Mouse (Mus musculus) hematopoietic stem cell, adult 5-6 weeks (primary cell): Measurements from ENCODE around the gene Tbc1d9b. TPM values are rescaled to one million over a fixed set of nuclear protein-coding genes. Genes with fewer than 3 reads are reported as not detected.
A peak's percentile ranks its signal among the peaks of the same experiment; 100 is the strongest.

Experiments
- ATAC-seq, 2 experiments: fragments of 125-278 bp in 1 of 2; replicated peaks in 1 of 2; 2 replicates each; pipeline ENCODE4 v1.8.0; 2016 to 2017; ENCODE audit warnings: inconsistent platforms in 2 of 2, mild to moderate bottlenecking in 2 of 2, moderate number of reproducible peaks in 2 of 2, low read depth in 1 of 2, moderate TSS enrichment in 1 of 2; ENCODE audit not compliant: low FRiP score in 2 of 2, poor library complexity in 2 of 2, severe bottlenecking in 2 of 2, insufficient read depth in 1 of 2, low TSS enrichment in 1 of 2
- total RNA-seq: library from RNA; stranded (forward); fragments of 172-1452, 232-1000 nt; gene quantifications from 2 replicates; pipeline ENCODE4 v1.2.3, GENCODE M21; 2017

The Tbc1d9b gene
- total RNA-seq, 1 experiment from 2014 or later, result 89.9 TPM

DNA sequence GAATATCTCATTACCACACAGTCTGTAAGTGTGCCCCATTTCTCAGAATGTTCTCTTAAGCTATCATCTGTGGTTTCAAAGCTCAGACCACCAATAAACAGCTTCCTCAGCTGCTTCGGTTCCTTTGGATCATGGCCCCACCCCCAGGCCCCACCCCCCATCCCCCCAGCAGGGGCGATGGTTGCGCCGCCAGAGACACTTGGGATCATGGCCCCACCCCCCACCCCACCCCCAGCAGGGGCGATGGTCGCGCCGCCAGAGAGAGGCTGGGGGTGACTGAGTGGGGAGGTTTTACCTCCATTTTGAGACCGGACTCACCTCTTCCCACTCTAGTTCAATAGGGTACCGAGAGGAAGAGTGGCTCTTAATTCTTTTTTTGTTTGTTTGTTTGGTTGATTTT is 3.4 kb upstream of the Tbc1d9b start:
- ATAC-seq, result no peak

DNA sequence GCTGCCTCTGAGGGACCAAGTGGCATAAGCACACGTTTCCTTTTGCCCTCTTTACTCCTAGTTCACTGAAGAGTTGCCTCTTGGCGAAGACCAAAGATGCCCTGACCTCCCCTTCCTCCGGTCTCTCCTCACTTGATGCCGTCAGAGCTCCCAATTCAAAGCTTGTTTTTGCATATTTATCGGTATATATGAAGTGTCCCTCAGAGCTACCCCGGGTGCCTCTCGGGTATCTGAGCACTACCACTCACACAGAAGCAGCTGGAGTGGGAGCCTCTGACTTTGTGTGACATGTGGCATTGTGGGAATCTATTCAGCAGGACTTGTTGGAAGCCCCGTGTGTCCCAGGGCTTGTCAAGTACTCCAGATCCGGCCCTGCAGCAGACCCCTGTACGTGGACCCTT is 605 bp downstream of the Tbc1d9b start:
- ATAC-seq, result no peak

DNA sequence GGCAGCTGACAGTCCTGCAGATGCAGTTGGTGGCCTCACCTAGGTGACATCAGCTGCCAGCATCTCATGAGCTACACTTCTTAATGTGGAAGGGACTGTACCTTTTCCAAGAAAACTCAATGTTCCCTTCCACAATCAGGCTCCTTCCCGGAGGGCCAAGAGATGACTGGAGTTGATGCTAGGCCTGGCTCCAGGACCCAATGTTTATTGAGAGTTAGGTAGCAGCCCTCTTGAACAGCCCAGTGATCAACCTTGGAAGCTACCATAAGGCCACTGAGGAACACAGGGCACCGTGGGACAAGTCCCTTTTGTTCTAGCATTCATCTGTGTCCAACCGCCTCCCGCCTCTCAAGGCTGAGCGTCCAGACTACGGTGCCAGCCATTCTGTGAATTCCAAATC is 1.1 kb downstream of the Tbc1d9b start:
- ATAC-seq, result no peak

DNA sequence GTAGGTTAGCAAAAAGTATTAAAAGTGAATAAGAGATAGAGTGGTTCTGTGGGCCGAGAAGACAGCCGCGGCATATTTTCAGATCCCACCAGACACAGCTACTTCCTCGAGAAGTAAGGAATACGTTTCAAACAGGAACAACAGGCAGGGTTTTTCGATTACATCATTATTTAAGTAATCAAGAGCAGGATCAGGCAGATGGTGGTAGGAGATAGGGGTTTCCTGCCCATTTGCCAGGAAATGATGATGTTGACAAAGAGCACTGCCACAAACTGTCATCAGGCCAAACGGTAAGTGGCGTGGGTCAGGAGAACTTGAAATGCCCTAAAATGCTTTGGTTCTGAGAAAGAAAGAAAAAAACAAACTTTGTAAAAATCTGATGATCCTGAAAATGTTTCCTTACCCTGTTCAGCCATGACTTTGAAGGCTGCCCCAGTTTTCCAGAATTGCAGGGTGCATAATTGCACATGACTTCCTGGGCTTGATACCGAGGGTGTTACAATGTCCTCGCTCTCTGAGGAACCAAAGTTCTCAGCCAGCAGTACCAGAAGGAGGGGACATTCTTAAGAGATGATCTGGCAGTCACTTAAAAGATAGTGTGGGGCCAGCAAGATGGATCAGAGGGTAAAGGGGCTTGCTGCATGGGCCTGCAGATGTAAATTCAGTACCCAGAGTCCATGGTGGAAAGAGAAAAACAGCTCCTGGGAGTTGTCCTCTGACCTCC is 3.1 kb downstream of the Tbc1d9b start:
- peak; percentile 47 to 63 for ATAC-seq

DNA sequence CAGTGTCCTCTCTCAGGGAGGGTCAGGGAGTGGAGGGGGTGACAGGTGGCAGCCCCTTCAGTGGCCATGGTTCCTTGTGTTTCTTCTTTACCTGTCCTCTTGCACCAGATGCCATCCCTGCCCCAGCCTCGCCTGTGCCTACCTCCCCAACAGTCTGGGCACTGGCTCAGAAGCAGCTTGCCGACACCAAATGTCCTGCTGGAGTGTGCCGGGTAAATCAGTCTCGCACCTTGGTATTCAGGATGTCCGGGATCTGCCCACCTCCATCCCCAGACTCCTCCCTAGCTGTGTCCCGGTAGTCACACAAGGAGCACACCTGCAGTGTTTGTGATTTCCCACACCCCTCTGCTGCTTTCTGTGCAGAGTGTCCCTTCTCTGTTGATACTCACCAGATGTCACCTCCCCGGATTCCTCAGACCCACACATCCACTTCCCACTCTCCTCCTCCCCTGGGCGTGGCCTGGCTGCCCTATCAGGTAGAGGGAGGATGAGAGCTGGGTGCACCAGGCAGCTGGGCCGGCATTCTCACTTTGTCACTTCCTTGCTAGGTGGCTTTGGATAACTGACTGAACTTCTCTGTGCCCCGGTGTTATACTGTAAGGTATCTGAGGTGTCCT is 7.1 kb downstream of the Tbc1d9b start:
- ATAC-seq, result no peak

DNA sequence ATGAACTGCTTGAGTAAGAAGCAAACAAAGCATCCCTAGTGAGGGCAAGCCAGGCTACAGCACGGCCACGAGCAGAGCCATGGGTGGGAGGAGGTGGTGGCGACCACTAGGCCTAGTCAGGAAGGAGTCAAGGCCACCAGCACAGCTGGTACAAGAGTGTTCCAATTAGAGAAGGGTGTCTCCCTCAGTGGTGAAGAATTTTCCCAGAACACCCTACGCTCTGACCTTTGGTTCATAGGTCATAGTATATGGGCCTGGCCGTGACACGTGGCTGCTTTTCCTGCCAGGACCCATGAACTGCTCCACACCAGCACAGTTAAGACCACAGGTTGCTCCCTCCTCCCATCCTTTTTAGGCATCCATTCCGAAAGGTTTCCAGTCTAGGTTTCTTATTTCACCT is 8.4 kb downstream of the Tbc1d9b start:
- no peak for ATAC-seq

DNA sequence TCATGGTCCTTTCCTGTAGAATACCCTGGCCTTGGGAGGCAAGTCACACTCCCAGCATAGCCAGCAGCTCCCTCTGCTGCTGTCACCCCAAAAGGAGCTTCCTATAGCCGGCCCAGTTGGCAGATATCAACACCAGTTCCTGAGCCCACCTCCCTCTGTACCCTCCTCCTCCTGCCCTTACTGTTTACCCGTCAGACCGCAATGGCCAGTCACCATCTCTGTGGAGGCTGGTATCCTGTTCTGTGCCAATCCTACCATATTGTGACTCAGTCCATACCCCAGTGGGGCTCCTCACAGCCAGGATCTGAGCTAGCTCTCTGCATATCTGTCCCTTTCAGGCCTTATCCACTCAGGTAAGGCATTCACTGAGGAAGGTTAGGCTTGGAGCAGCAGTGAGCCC is 14.3 kb downstream of the Tbc1d9b start:
- no peak for ATAC-seq

DNA sequence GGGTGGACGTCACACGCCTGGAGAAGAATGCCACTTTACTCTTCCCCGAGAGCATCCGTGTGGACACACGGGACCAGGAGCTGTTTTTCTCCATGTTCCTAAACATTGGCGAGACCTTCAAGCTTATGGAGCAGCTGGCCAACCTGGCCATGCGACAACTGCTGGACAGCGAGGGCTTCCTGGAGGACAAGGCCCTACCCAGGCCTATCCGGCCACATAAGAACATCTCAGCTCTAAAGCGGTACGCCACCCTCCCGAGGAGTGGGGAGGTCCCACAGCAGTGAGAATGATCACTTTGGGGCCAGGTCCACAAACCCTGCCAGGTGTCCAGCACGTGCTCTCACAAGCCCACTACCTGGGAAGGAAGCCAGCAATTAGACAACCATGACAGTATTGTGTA is 14.9 kb downstream of the Tbc1d9b start:
- no peak for ATAC-seq

DNA sequence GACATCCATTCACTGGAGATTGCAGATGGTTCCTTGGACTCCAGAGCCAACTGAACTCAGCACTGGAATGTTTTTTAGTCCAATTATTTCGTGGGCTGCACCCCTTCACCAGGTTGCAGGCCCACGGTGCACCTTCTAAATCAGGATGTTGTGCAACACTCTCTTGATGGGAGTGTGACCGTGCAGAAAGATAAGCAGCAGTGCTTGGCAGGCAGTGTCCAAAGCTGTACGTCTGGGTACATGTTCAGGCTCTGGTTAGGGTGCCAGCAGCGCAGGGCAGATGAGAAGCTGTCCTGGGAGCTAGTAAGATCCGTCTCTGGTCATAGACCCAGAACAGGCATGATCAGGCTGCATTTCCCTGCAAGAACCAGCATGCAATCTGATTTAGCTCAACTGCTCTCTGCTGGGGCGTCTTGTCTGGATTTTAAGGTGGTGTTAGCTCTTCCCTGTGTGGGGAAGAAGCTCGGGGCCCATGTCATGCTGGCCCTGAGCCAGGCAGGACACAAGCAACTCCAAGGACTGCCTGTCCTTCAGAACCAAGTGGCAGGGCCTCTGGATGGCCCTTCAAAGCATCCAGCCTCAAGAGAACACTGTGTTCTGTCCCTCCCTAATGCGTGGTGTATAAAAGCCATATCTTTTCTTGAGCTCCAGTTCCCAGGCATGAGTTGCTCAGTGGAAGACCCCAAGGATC is 16.2 kb downstream of the Tbc1d9b start:
- ATAC-seq, result no peak

DNA sequence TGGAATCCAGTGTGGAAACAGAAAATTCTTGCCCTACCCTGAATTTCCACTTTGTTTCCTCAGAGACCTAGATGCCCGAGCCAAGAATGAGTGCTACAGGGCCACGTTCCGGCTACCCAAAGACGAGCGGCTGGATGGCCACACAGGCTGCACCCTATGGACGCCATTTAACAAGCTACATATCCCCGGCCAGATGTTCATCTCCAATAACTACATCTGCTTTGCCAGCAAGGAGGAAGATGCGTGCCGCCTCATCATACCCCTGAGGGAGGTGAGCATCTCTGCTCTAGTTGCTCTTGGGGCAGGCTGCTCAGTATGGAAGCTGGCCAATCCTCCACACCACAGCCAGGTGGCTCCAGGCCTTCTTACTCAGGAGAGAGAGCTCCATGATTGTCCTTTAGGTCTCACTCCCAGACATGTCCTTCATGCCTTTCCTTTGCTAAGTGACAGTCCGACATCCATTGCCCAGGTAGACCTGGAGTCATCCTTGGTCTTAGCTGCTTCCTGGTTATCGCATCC is 16.8 kb downstream of the Tbc1d9b start:
- no peak for ATAC-seq

DNA sequence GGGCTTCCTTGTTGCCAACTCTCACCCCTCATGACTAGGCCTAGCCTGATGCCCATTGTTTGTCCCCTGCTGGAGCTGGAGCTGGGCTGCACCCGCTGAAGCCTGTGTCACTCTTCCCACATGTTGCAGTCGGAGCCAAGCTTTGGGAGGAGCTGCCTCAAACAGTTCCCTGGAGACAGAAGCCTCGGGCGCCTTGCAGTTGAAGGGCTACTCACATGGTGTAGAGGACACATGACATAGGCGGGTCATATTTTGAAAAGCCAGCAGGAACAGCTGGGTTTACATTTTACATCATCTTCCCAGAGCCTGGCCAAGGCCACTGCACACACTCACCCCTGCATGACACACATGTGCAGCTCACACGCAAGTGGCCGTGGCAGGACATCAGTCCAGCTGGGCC is 18.0 kb downstream of the Tbc1d9b start:
- ATAC-seq, result no peak

DNA sequence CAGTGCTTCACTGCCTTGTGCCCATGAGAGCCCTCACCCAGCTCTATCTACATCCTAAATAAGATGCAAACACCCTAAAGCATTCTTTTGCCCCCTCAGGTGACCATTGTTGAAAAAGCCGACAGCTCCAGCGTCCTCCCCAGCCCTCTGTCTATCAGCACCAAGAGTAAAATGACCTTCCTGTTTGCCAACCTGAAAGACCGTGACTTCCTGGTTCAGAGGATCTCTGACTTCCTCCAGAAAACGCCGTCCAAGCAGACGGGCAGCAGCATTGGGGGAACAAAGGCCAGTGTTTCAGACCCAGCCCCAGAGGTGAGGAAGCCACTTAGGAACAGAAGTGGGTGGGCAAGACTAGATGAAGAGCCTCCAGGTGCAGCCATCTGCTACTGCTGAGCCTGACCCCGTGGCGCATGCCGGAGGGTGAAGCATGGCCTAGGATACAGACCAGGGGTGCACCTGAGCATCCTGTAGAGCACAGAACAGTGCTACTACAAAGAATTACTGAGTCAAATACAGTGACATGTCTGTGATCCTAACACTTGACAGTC is 18.5 kb downstream of the Tbc1d9b start:
- ATAC-seq, result no peak

DNA sequence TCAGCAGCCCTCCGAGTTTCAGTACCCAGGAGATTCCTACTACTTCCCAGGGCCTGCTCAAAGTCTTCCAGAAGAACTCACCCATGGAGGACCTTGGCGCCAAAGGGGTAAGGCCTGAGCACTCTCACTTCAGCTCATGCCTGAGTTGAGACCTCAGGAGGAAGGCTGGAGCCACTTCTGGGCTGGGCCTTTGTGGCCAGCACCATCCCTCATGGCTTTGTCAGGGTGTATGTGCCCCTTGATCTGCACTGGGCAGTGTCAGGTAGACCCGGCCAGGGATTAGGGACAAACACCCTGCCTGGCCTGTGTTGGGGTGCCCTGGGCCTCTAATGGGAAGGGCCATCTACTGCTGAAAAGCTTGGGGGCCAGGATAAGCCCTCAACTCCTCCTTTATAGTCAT is 20.2 kb downstream of the Tbc1d9b start:
- no peak for ATAC-seq

DNA sequence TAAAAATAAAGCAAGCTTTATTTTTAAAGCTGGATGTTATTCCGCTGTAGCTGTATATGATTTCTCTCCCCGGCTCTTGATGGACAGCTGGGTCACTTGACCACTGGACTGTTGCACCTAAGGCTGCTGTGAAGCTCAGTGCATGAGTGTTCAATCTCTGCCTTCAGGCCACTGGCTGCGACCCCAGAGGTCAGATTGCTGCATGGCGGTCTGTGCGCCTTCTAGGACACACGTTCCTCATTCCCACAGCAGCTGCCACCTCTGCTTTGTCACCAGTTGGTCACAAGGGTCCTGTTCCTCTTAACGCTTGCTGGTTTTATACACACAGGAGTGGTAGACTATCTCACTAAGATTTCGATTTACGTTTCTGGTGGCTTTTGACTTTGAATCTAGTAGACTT is 23.0 kb downstream of the Tbc1d9b start:
- no peak for ATAC-seq

DNA sequence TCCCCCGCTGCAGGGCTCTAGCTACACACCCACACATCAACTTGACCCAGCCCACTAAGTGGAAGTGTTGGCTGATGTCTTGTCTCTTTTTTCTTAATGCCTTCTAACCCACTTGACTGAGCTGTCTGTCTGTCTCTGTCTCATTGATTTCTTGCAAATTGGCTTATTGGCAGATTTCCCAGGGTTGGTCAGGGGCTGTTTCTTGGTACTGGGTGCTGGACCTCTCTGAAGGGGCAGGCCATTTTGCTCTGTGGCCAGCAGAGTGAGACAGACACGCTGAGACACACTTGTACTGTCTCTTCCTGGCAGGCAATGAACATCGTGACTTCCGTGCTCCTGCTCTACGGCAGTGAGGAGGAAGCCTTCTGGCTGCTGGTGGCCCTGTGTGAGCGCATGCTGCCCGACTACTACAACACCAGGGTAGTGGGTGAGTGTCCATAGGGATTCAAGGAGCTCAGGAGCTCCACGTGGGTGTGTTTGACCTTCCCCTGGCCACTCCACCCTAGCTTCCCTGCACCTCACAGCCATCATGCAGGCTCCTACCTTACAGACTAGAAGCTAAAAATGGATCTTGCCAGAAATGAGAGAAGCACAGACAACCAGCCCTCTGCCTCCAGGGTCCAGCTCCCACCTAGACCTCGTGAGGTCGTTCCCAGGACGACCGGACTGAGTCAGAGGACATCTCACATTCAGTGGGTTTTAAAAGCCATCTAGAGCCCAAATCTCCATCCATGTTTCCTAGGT is 23.8 kb downstream of the Tbc1d9b start:
- ATAC-seq, result no peak

DNA sequence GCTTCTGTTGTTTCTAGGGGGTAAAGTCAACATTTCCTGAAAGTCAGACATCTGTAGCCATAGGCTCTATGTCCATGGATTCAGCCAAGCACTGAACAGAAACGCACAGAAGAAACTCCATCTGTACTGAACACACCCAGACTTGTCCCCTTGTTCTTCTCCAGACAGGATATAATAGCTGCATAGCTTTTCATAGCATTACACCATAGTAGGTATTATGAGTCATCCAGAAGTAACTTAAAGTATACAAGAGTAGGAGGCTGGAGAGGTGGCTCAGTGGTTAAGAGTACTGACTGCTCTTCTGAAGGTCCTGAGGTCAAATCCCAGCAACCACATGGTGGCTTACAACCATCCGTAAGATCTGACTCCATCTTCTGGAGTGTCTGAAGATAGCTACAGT is 24.6 kb downstream of the Tbc1d9b start:
- no peak for ATAC-seq

DNA sequence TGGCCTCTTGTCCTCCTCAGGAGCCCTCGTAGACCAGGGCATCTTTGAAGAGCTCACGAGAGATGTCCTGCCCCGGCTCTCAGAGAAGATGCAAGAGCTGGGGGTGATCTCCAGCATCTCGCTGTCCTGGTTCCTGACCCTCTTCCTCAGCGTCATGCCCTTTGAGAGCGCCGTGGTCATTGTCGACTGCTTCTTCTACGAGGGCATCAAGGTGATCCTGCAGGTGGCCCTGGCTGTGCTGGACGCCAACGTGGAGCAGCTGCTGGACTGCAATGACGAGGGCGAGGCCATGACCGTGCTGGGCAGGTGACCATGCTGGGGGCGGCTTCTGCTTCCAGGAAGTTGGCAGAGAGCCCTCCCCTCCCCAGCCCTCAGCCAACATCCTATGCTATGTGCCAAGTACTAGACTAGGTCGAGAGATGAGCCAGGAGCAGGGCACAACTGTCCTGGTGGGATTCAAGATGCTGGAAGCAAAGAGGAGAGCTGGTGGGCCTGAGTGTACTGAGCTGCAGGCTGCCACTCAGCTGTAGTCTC is 25.6 kb downstream of the Tbc1d9b start:
- ATAC-seq, result no peak
